Mouse (Mus musculus) mouse embryonic stem cell (cell line): ENCODE data around the gene Morn1.

ENCODE experiments used
- in situ Hi-C, 2 experiments: fragments of 300-500 bp; cut with MboI; formaldehyde crosslinking; loops; 1 replicate in 1 of 2; 3 replicates in 1 of 2; pipeline ENCODE4 v1.14.3; 2019 to 2020; ENCODE audit warnings: low sequenced_read_pairs in 2 of 2, low pct_unique_long_range_greater_than_20kb in 1 of 2, mixed read lengths in 1 of 2; ENCODE audit not compliant: unreplicated experiment in 1 of 2

Morn1 gene

GRCm38 (mm10) chr4:155098572-155098971 is 12.2 kb downstream of the Morn1 start:
- in situ Hi-C loops: loop anchor here (5.0 kb wide), 1 partner anchor 149 kb away; the partner anchor contains the start of gene Faap20 (in 2 of the 2)

- in situ Hi-C loops: no loop called here
Measured at GRCm38 (mm10) chr4:155107886-155108285, 21.5 kb downstream of the Morn1 start.

GRCm38 (mm10) chr4:155109471-155109870 is 23.1 kb downstream of the Morn1 start:
- in situ Hi-C loops: no loop called here

GRCm38 (mm10) chr4:155113766-155114410 is 27.5 kb downstream of the Morn1 start:
- in situ Hi-C loops: no loop called here

GRCm38 (mm10) chr4:155116607-155117006 is 30.2 kb downstream of the Morn1 start:
- in situ Hi-C loops: no loop called here

- in situ Hi-C loops: no loop called here
Measured at GRCm38 (mm10) chr4:155117396-155117978, 31.1 kb downstream of the Morn1 start.

- in situ Hi-C loops: no loop called here
Measured at GRCm38 (mm10) chr4:155118278-155118677, 31.9 kb downstream of the Morn1 start.

GRCm38 (mm10) chr4:155120038-155120437 is 33.7 kb downstream of the Morn1 start:
- in situ Hi-C loops: no loop called here

- in situ Hi-C loops: no loop called here
Measured at GRCm38 (mm10) chr4:155120583-155120982, 34.2 kb downstream of the Morn1 start.

GRCm38 (mm10) chr4:155121222-155121621 is 34.8 kb downstream of the Morn1 start:
- in situ Hi-C loops: no loop called here

- in situ Hi-C loops: no loop called here
Measured at GRCm38 (mm10) chr4:155121915-155122443, 35.6 kb downstream of the Morn1 start.

- in situ Hi-C loops: no loop called here
Measured at GRCm38 (mm10) chr4:155122444-155123040, 36.2 kb downstream of the Morn1 start.

- in situ Hi-C loops: no loop called here
Measured at GRCm38 (mm10) chr4:155123868-155124534, 37.6 kb downstream of the Morn1 start.

GRCm38 (mm10) chr4:155125310-155125709 is 38.9 kb downstream of the Morn1 start:
- in situ Hi-C loops: no loop called here

- in situ Hi-C loops: no loop called here
Measured at GRCm38 (mm10) chr4:155126194-155126593, 39.8 kb downstream of the Morn1 start.

GRCm38 (mm10) chr4:155126602-155127372 is 40.4 kb downstream of the Morn1 start:
- in situ Hi-C loops: no loop called here

- in situ Hi-C loops: no loop called here
Measured at GRCm38 (mm10) chr4:155128411-155128810, 42.0 kb downstream of the Morn1 start.

GRCm38 (mm10) chr4:155129132-155129917 is 42.9 kb downstream of the Morn1 start:
- in situ Hi-C loops: no loop called here
